Mouse (Mus musculus) spleen, adult 2 months (tissue): Measurements from ENCODE around the gene Osbpl2.

ENCODE experiments used
- CTCF ChIP-seq: fragments of 200-500 bp; IDR thresholded peaks from 2 replicates; pipeline ENCODE4 v1.5.1; 2011; ENCODE audit warnings: mild to moderate bottlenecking, inconsistent platforms; ENCODE audit not compliant: insufficient read depth, insufficient read length, insufficient replicate concordance; ENCODE audit errors: extremely low read depth
- POLR2A ChIP-seq: fragments of 200-500 bp; IDR thresholded peaks from 2 replicates; pipeline ENCODE4 v1.6.1; 2011; ENCODE audit warnings: low read depth, low read length, inconsistent platforms

DNA sequence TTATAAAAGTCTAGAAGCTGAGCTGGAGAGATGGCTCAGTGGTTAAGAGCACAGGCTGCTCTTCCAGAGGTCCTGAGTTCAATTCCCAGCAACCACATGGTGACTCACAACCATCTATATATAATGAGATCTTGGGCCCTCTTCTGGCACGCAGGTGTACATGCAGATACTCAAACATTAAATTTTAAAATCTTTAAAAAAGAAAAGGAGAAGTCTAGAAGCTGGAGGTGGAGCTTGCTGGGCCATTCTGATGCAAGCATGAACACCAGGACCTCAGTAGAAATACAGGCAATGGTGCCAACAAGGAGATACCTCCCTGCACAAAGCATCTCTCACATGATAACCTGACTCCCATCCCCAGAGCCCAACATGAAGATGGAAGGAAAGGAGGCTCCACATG lies 89.9 kb downstream of the Osbpl2 start:
- no peak for TF ChIP-seq CTCF
- TF ChIP-seq POLR2A = no peak
